Mouse (Mus musculus) ovary, postnatal 14 days (tissue): ENCODE data around the gene Trub1.

ENCODE experiments used
- DNase-seq: peaks from one replicate; pipeline ENCODE4 v3.0.0; 2022; ENCODE audit warnings: low spot score

Gene Trub1

GRCm38 (mm10) chr19:57442936-57443657, 9.6 kb upstream of the Trub1 start:
- no peak for DNase-seq

GRCm38 (mm10) chr19:57445049-57445448, 7.7 kb upstream of the Trub1 start:
- no peak for DNase-seq

GRCm38 (mm10) chr19:57450849-57451248, 1.9 kb upstream of the Trub1 start:
- DNase-seq: no peak

- DNase-seq: no peak
Measured at GRCm38 (mm10) chr19:57451762-57452161, 950 bp upstream of the Trub1 start.

GRCm38 (mm10) chr19:57453218-57453600, 497 bp downstream of the Trub1 start:
- no peak for DNase-seq

GRCm38 (mm10) chr19:57455286-57455960, 2.7 kb downstream of the Trub1 start:
- DNase-seq: no peak

- peak; percentile 41 for DNase-seq
Measured at GRCm38 (mm10) chr19:57457075-57457474, 4.4 kb downstream of the Trub1 start.

GRCm38 (mm10) chr19:57463741-57464140, 11.0 kb downstream of the Trub1 start:
- no peak for DNase-seq

GRCm38 (mm10) chr19:57465742-57466141, 13.0 kb downstream of the Trub1 start:
- no peak for DNase-seq

- DNase-seq: no peak
Measured at GRCm38 (mm10) chr19:57471033-57471432, 18.3 kb downstream of the Trub1 start.

GRCm38 (mm10) chr19:57472169-57472568, 19.5 kb downstream of the Trub1 start:
- DNase-seq: no peak

- no peak for DNase-seq
Measured at GRCm38 (mm10) chr19:57473301-57473700, 20.6 kb downstream of the Trub1 start.

- DNase-seq: no peak
Measured at GRCm38 (mm10) chr19:57475298-57475697, 22.6 kb downstream of the Trub1 start.

GRCm38 (mm10) chr19:57477310-57477709, 24.6 kb downstream of the Trub1 start:
- no peak for DNase-seq

- no peak for DNase-seq
Measured at GRCm38 (mm10) chr19:57478056-57478455, 25.3 kb downstream of the Trub1 start.

GRCm38 (mm10) chr19:57479886-57480655, 27.4 kb downstream of the Trub1 start:
- no peak for DNase-seq

- DNase-seq: no peak
Measured at GRCm38 (mm10) chr19:57481743-57482259, 29.1 kb downstream of the Trub1 start.

- peak; percentile 42 for DNase-seq
Measured at GRCm38 (mm10) chr19:57482815-57483214, 30.1 kb downstream of the Trub1 start.

GRCm38 (mm10) chr19:57487051-57487658, 34.4 kb downstream of the Trub1 start:
- no peak for DNase-seq

- no peak for DNase-seq
Measured at GRCm38 (mm10) chr19:57489527-57489926, 36.8 kb downstream of the Trub1 start.

GRCm38 (mm10) chr19:57491030-57491429, 38.3 kb downstream of the Trub1 start:
- DNase-seq: no peak

- DNase-seq: no peak
Measured at GRCm38 (mm10) chr19:57494020-57494419, 41.3 kb downstream of the Trub1 start.
